Mouse (Mus musculus) T-helper 17 cell (primary cell): ENCODE data around the gene Folh1.
"Not testable (repeated sequence)": the region's sequence is repeated elsewhere in the genome, so short reads cannot be mapped to it uniquely, and the experiment has no call there.

Source experiments
- in situ Hi-C, 2 experiments: fragments of 300-600 bp; cut with MboI, MseI; formaldehyde crosslinking; loops; 1 replicate in 1 of 2; 2 replicates in 1 of 2; pipeline ENCODE4 v1.15.1; 2025; ENCODE audit warnings: high pct_unique_total_duplicates in 2 of 2

The Folh1 gene

DNA sequence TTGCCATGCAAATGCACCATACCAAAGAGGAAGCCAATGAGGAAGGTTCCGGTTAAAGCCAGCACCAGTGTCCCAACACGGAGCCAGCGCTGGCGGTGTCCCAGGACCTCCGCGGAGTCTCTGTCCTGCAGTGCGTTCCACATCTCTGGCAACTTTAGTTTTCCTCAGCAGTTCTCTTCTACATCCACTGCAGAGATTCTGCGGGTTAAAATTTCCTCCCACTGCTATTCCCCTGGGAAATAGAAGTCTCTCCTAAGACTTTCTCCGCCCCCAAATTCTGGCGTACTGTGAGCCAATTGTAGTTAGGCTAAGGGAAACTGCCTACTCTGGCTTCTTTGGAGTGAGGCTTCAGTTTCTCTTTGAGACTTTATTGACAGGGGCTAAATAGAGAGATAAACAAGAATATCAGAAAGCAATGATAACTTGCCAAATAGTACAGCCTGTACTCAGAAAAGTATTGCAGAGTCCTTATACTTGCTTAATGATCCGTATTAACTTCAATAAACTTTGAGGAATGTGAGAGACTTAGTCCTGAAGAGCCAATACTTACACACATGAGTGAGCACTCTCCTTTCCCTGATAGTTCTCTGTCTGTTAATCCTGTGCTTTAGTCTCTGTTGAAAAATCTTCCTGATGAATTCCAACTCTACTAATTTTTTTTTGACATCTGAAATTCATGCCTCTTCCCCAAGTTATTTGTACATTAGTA lies at the start of gene Folh1:
Gene Folh1, minus strand, starts transcription at position 327 of the 709 bp plus-strand sequence.
- in situ Hi-C loops: no loop called here

DNA sequence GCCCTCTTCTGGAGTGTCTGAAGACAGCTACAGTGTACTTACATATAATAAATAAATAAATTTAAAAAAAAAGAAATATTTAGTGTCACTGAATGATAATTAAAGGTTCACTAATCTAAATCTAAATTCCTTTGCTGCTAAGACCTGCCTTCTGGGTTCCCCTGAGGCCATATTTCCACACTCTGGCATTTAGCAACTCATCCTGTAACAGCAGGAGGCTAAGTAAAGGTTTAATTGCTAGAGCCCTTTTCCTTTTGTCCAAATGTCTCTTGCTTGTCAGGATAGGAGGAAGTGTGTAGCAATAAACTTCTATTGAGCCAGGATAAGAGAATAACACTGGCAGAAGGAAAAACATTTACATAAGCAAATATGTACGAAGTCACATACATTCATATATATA lies 40.7 kb upstream of the Folh1 start:
- in situ Hi-C loops: no loop called here

DNA sequence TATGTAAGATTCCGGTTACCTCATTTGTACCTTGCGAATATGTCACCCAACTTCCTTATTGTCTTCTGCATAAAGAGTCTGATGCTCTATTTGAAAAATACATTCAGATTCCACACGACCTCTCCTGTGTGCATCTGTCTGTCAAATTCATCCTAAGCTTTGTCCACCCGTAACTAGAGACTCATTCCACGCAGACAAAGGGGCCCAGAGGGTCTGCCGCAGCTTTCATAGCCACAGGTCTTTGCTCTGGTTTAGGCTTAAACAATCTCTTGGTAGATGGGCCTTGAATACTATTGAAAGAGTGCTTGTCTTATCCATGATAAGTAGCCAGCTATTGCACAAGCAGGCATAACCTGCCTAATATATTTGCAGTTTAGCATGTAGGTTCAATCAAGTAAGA lies 40.0 kb upstream of the Folh1 start:
- in situ Hi-C loops: not testable (repeated sequence)

DNA sequence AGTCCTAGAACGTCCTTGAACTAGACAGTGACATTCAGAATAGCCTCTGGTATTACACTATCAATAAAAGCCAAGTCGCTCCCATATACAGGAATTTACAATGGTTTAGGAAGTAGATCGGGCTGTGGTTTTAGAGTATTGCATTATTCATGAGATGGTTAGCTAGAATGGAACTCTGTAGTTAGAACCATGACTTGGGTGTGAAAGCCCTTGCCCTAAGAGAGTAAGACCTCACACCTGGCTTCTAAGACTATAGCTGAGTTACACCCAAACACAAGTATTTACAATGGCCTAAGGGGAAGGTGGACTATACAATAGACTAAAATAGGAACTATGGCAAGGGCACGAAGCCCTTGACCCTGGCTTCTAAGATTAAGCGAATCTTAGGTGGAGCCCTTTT lies 39.5 kb upstream of the Folh1 start:
- in situ Hi-C loops: not testable (repeated sequence)

DNA sequence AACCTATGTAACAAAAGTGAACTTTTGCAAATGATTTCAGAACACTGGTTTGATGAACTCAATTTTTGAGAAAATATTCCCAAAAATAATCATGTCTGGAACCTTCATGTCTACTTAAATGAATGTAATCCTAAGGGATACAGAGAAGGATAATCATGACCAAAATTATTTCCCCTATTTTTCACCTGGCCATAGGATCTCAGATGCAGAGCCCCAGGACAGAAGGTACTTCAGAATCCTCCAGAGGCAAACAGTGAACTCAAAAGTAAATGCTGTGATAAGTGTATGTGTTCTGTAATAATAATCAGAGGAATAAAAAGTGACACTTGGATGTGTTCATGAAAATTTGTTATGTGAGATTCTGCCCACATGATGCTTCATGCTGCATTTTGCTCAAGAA lies 19.0 kb upstream of the Folh1 start, which contains the start of gene Vmn2r77:
Gene Vmn2r77, plus strand, starts transcription at position 301 of the 400 bp plus-strand sequence.
- in situ Hi-C loops: no loop called here

DNA sequence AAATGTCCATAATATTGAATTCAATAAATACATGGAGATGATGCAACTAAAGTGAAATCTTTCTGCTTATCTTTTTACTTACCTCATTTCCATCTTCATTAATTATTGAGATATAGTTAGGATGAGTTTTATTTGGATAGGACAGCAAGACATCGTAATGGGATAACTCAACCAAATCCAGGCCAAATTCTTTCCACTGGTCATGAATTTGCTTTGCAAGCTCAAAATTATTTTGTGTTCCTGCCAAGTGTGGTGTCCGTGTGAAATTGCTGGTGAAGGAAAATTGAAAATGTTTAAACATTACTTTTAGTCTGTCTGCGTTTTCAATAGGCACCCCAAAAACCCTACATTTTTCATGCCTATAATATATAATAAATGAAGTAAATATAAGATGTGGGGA lies 4.1 kb downstream of the Folh1 start:
- in situ Hi-C loops: no loop called here

DNA sequence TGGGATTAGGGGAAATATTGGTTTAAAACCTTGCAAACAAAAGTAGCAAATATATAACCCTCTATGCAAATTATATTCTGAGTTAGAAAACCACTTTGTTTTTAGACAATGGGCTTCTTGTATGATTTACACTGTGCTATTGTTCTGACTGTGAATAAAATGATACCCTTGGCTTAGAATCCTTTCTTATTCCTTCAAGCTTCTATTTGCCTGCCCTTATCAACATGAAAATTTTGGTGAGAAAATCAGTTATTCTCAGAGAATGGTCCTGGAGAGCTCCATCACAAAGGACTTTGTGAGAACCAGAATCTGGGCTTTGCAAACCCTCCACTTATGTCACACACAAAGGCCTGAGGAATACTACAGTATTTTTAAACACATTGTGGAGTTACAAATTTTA lies 11.1 kb downstream of the Folh1 start:
- in situ Hi-C loops: no loop called here

DNA sequence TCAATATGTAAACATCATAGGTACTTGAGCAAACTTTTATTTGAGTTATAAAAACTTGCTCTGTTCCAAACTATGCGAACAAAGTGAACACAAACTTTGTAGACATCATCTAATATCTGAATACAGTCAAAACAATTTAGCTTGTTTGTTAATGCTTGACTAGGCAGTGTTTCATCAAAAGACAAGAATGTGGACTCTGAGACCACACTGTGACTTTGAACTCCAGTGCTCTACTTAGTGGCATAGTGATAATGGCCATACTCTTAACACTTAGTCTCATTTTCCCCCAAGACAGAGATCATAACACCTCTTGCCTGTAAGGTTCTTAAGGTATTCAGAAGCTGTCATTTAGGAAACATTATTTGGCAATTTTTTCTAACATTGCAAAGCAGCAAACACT lies 15.0 kb downstream of the Folh1 start:
- in situ Hi-C loops: no loop called here

DNA sequence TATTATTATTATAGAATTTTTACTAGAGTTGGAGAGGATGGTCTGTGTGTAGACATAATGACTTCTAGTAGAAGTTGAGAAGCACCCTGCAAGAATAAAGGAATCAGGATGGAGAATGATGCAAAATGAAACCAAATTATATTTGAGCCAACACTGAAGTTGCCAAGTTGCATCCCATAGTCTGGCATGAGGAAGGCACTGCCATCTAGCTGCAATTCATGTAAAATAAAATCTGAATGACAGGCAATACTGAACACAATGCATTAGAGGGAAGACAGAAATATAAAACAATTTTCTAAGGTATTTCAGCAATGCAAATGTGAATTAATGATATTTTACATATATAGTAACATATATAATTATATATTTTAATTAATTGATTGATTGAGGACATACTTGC lies 50.7 kb downstream of the Folh1 start:
- in situ Hi-C loops: no loop called here

DNA sequence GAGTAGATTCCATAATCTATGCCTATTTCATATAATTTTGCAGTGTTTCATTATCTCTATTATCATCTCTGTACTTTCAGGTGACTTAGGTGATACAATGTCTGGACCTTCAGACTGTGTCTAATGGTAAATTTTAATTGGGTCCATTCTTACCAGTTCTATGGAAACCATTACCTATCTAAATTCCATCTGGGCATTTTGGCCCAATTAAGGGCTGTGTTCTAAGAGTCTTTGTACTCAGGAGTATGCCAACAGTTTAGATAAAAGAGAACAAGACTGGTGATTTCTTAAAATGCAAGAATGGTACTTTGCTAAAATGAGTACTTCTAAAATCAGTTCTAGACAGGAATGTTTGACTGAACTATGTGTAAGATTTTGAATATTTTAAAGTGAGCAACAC lies 87.7 kb downstream of the Folh1 start, which contains the start of gene Olfr292:
Gene Olfr292, plus strand, starts transcription at position 301 of the 400 bp plus-strand sequence.
- in situ Hi-C loops: no loop called here
